Mouse (Mus musculus): ENCODE data around the gene Gemin2.

The Gemin2 gene

GRCm38 (mm10) chr12:59060322-59060721 lies 47.1 kb downstream of the Gemin2 start:
- no peak for DNase-seq

GRCm38 (mm10) chr12:59060993-59061595 lies 47.9 kb downstream of the Gemin2 start, which contains the start of gene Trappc6b:
TSS of gene Trappc6b (minus strand) at chr12:59061472.
- peak; percentile 90 for DNase-seq

GRCm38 (mm10) chr12:59064837-59065236 lies 51.6 kb downstream of the Gemin2 start:
- no peak for DNase-seq

GRCm38 (mm10) chr12:59065776-59066175 lies 52.6 kb downstream of the Gemin2 start:
- no peak for DNase-seq

- DNase-seq: peak; percentile 98
Observed at GRCm38 (mm10) chr12:59066448-59067077, 53.4 kb downstream of the Gemin2 start, which contains the start of gene Pnn. TSS of gene Pnn (plus strand) at chr12:59066884.

- DNase-seq: peak; percentile 51
Observed at GRCm38 (mm10) chr12:59067095-59067494, 53.9 kb downstream of the Gemin2 start.

- no peak for DNase-seq
Observed at GRCm38 (mm10) chr12:59068791-59069190, 55.6 kb downstream of the Gemin2 start.

- no peak for DNase-seq
Observed at GRCm38 (mm10) chr12:59072286-59072685, 59.1 kb downstream of the Gemin2 start.

GRCm38 (mm10) chr12:59074052-59074451 lies 60.9 kb downstream of the Gemin2 start:
- DNase-seq: no peak

- DNase-seq: no peak
Observed at GRCm38 (mm10) chr12:59076996-59077395, 63.8 kb downstream of the Gemin2 start.

- no peak for DNase-seq
Observed at GRCm38 (mm10) chr12:59077883-59078282, 64.7 kb downstream of the Gemin2 start.
